Mouse (Mus musculus): ENCODE data around the gene Shroom3. TPM values are rescaled to one million over a fixed set of nuclear protein-coding genes. Genes with fewer than 3 reads are reported as not detected.

The Shroom3 gene
- total and polyA plus RNA-seq, 3 experiments, result 0.04 to 0.11 TPM; not detected in 1

DNA sequence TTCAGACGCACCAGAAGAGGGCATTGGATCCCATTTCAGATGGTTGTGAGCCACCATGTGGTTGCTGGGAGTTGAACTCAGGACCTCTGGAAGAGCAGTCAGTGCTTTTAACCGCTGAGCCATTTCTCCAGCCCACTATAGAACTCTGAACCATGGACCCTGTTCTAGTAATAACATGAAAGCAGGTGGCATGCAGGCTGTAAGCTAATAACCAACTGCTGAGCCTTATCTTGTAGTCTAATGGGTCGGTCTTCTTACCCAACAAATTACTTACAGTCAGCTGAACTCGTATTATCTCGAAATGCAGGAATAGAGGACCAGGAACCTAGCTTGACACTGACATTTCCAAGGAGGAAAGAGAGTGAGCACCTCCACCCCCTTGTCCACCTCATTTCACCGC, 311.1 kb downstream of the Shroom3 start:
- H3K27me3 ChIP-seq (replicated peaks), result no peaks in the 10 kb centered on the region
- no peak overlapping the region for H3K4me2 ChIP-seq (ENCODE audit: insufficient read depth, low read depth, poor library complexity, severe bottlenecking)
- H3K9me3 ChIP-seq (replicated peaks; ENCODE audit: low read length), result no peaks in the 10 kb centered on the region
- no peak for DNase-seq (ENCODE audit: extremely low read depth)
- dilution Hi-C loops (cut with MboI; ENCODE audit: extremely low pct_ligation_motif_present, extremely low pct_unique_long_range_greater_than_20kb, low sequenced_read_pairs) (no loop called here), in situ Hi-C loops (cut with MboI; ENCODE audit: low pct_ligation_motif_present, low pct_unique_long_range_greater_than_20kb, low sequenced_read_pairs) (no loop called here)
- no peaks in the 10 kb centered on the region for H3K36me3 ChIP-seq (replicated peaks in 1 of 2; ENCODE audit: control insufficient read depth in 1 of 2, insufficient read depth in 1 of 2, low read length in 1 of 2)
- H3K9ac ChIP-seq (ENCODE audit: insufficient read depth, low read depth), result no peak overlapping the region
- no peak overlapping the region for H3K4me3 ChIP-seq (replicated peaks in 1 of 3; ENCODE audit: low read depth in 2 of 3, low read length in 2 of 3, poor library complexity in 1 of 3)
- H3K4me1 ChIP-seq (ENCODE audit: control insufficient read depth in 1 of 2, insufficient read depth in 2 of 2), result no peaks in the 10 kb centered on the region
- no peaks in the 10 kb centered on the region for H3K79me2 ChIP-seq (replicated peaks; ENCODE audit: control insufficient read depth, extremely low read depth, insufficient read depth, poor library complexity, severe bottlenecking)
- TF ChIP-seq RAD21 (IDR thresholded peaks at IDR 0.05; ENCODE audit: low read depth, low read length) (no peak), ZC3H11A (IDR thresholded peaks at IDR 0.05; ENCODE audit: low read depth, low read length) (no peak), MXI1 (IDR thresholded peaks at IDR 0.05; ENCODE audit: low read depth, low read length) (no peak), MYC (IDR thresholded peaks at IDR 0.05; ENCODE audit: low read depth, low read length) (no peak), NRF1 (IDR thresholded peaks at IDR 0.05; ENCODE audit: low read depth, low read length) (no peak)
- no peak overlapping the region for H3K27ac ChIP-seq (ENCODE audit: insufficient read depth, low read depth)

- H3K27ac ChIP-seq (ENCODE audit: insufficient read depth, low read depth), result no peak overlapping the region
- no peak overlapping the region for H3K9ac ChIP-seq (ENCODE audit: insufficient read depth, low read depth)
- H3K36me3 ChIP-seq (replicated peaks in 1 of 2; ENCODE audit: control insufficient read depth in 1 of 2, insufficient read depth in 1 of 2, low read length in 1 of 2), result no peaks in the 10 kb centered on the region
- no peak overlapping the region for H3K4me2 ChIP-seq (ENCODE audit: insufficient read depth, low read depth, poor library complexity, severe bottlenecking)
- H3K4me3 ChIP-seq (replicated peaks in 1 of 3; ENCODE audit: low read depth in 2 of 3, low read length in 2 of 3, poor library complexity in 1 of 3), result no peak overlapping the region
- in situ Hi-C loops (cut with MboI; ENCODE audit: low pct_ligation_motif_present, low pct_unique_long_range_greater_than_20kb, low sequenced_read_pairs), result no loop called here
- no peak for DNase-seq (ENCODE audit: extremely low read depth)
- no peaks in the 10 kb centered on the region for H3K9me3 ChIP-seq (replicated peaks; ENCODE audit: low read length)
- H3K27me3 ChIP-seq (replicated peaks), result no peaks in the 10 kb centered on the region
- TF ChIP-seq RAD21 (IDR thresholded peaks at IDR 0.05; ENCODE audit: low read depth, low read length), result no peak
- TF ChIP-seq SIN3A (IDR thresholded peaks at IDR 0.05; ENCODE audit: low read length), result no peak
- no peak for TF ChIP-seq HCFC1 (IDR thresholded peaks at IDR 0.05; ENCODE audit: low read depth, low read length)
- no peak for TF ChIP-seq EP300 (IDR thresholded peaks at IDR 0.05; ENCODE audit: low read length)
- TF ChIP-seq TCF12 (IDR thresholded peaks at IDR 0.05; ENCODE audit: low read depth, low read length), result no peak
- TF ChIP-seq GABPA (IDR thresholded peaks at IDR 0.05; ENCODE audit: insufficient replicate concordance, low read depth, low read length), result no peak
- no peak for TF ChIP-seq ZNF384 (IDR thresholded peaks at IDR 0.05; ENCODE audit: low read depth, low read length)
- TF ChIP-seq BHLHE40 (IDR thresholded peaks at IDR 0.05; ENCODE audit: low read depth, low read length), result no peak
- no peak for TF ChIP-seq ETS1 (conservative IDR thresholded peaks at IDR 0.05; ENCODE audit: low read depth, low read length)
- no peak for TF ChIP-seq POLR2AphosphoS2 (IDR thresholded peaks at IDR 0.05; ENCODE audit: low read depth, low read length)
- no peak for TF ChIP-seq CHD2 (IDR thresholded peaks at IDR 0.05; ENCODE audit: low read length)
- no peak for TF ChIP-seq KAT2A (IDR thresholded peaks at IDR 0.05; ENCODE audit: insufficient replicate concordance, low read length)
- no peak for TF ChIP-seq E2F4 (IDR thresholded peaks at IDR 0.05; ENCODE audit: insufficient replicate concordance, low read depth, low read length)
- no peak for TF ChIP-seq USF1 (IDR thresholded peaks at IDR 0.05; ENCODE audit: low read depth, low read length)
- H3K4me1 ChIP-seq (ENCODE audit: control insufficient read depth in 1 of 2, insufficient read depth in 2 of 2), result no peaks in the 10 kb centered on the region
- H3K79me2 ChIP-seq (replicated peaks; ENCODE audit: control insufficient read depth, extremely low read depth, insufficient read depth, poor library complexity, severe bottlenecking), result no peaks in the 10 kb centered on the region
- dilution Hi-C loops (cut with MboI; ENCODE audit: extremely low pct_ligation_motif_present, extremely low pct_unique_long_range_greater_than_20kb, low sequenced_read_pairs), result no loop called here
Measured at GRCm38 (mm10) chr5:92994861-92995260, 311.6 kb downstream of the Shroom3 start.
